Mouse (Mus musculus): ENCODE data around the gene Dnaja3. TPM values are rescaled to one million over a fixed set of nuclear protein-coding genes. Genes with fewer than 3 reads are reported as not detected.
"Not testable (repeated sequence)": the region's sequence is repeated elsewhere in the genome, so short reads cannot be mapped to it uniquely, and the experiment has no call there.

The Dnaja3 gene
- polyA plus RNA-seq, 1 experiment = 33.0 TPM

GRCm38 (mm10) chr16:4752155-4752554 lies 112.4 kb downstream of the Dnaja3 start:
- TF ChIP-seq CTCF (IDR thresholded peaks at IDR 0.05; ENCODE audit: control insufficient read depth, insufficient read depth, insufficient read length) (no peak), CEBPB (IDR thresholded peaks at IDR 0.05; ENCODE audit: low read depth) (no peak), MYOD1 (IDR thresholded peaks at IDR 0.05; ENCODE audit: control insufficient read depth, insufficient read length, low read depth) (no peak), USF1 (IDR thresholded peaks at IDR 0.05; ENCODE audit: low read depth) (no peak), MYOG (IDR thresholded peaks at IDR 0.05; ENCODE audit: control insufficient read depth, extremely low read depth, insufficient read length) (no peak), MAX (IDR thresholded peaks at IDR 0.05) (no peak), FOSL1 (IDR thresholded peaks at IDR 0.05; ENCODE audit: insufficient read depth, low read length, poor library complexity, severe bottlenecking) (no peak)
- Histone ChIP-seq H3K27me3 (ENCODE audit: control insufficient read depth, insufficient read depth, insufficient read length) (no peaks in the 10 kb centered on the region), H3K36me3 (ENCODE audit: control insufficient read depth, insufficient read depth) (no peaks in the 10 kb centered on the region), H3K79me2 (ENCODE audit: control insufficient read depth, insufficient read depth) (no peaks in the 10 kb centered on the region), H3ac (ENCODE audit: control insufficient read depth, insufficient read length, low read depth) (no peak overlapping the region), H3K4me3 (ENCODE audit: insufficient read depth, poor library complexity, severe bottlenecking) (no peak overlapping the region), H3K79me3 (ENCODE audit: low read depth) (peaks cover 1% of the 10 kb centered on the region)

DNA sequence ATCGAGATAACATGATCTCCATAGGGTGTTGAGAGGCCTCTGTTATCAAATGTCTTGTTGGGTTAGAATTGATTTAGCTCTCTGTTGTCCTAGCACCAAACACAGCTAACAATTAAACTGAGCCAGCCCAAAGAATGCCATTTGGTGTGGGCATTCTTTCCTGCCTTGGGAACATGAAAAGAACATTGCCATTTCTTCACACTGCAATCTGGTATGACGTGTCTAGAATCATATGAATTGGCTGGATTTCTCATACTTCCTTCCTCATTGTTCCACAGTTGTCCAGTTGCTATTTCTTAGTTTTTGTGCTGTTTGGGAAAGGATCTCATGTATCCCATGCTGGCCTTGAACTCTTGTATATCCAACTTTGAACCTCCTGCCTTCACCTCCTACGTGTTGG lies 114.3 kb downstream of the Dnaja3 start:
- Histone ChIP-seq H3K27me3 (ENCODE audit: control insufficient read depth, insufficient read depth, insufficient read length) (no peaks in the 10 kb centered on the region), H3K79me3 (ENCODE audit: low read depth) (peaks cover 1% of the 10 kb centered on the region), H3K4me3 (ENCODE audit: insufficient read depth, poor library complexity, severe bottlenecking) (no peak overlapping the region), H3K79me2 (ENCODE audit: control insufficient read depth, insufficient read depth) (peaks cover 8% of the 10 kb centered on the region), H3K36me3 (ENCODE audit: control insufficient read depth, insufficient read depth) (no peaks in the 10 kb centered on the region), H3ac (ENCODE audit: control insufficient read depth, insufficient read length, low read depth) (no peak overlapping the region)
- TF ChIP-seq MAX (IDR thresholded peaks at IDR 0.05) (no peak), USF1 (IDR thresholded peaks at IDR 0.05; ENCODE audit: low read depth) (no peak), CTCF (IDR thresholded peaks at IDR 0.05; ENCODE audit: control insufficient read depth, insufficient read depth, insufficient read length) (no peak), MYOD1 (IDR thresholded peaks at IDR 0.05; ENCODE audit: control insufficient read depth, insufficient read length, low read depth) (no peak), FOSL1 (IDR thresholded peaks at IDR 0.05; ENCODE audit: insufficient read depth, low read length, poor library complexity, severe bottlenecking) (no peak), CEBPB (IDR thresholded peaks at IDR 0.05; ENCODE audit: low read depth) (no peak), MYOG (IDR thresholded peaks at IDR 0.05; ENCODE audit: control insufficient read depth, extremely low read depth, insufficient read length) (no peak)

DNA sequence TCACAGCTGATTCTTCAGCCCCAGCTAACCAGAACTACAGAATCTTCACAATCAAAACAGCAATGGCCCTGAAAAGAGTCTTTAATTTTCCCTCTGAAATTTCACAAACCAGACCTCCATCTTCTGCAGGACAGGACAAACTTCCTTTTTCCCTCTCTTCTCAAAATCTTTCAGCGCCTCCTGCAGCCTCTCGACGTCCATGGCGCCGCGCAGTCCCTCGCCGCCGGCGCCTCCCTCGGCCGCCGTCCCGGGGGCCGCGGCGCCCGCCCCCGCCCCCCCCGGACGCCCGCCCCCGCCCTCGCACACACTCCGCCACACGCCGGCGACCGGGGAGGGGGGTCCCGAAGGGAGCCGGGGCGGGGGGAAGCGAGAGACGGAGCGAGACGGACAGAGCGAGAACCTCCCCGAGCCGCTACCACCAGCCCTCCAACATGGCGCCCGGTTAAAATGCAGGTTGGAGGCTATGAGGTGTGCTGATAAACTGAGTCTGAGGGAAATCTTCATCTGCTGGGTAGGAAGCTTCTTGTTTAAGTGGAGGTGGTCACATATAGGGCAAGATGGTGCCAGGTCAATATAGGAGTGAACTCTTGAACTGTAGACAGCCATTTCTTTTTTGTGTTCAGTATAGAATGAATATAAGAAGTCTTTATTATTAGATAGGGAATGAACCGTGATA lies 117.0 kb downstream of the Dnaja3 start:
- not testable (repeated sequence) for H3K36me3 ChIP-seq (ENCODE audit: control insufficient read depth, insufficient read depth)

More for the DNA sequence above, 117.0 kb downstream of the Dnaja3 start:
- H3K27me3 ChIP-seq (ENCODE audit: control insufficient read depth, insufficient read depth, insufficient read length); H3K79me3 ChIP-seq (ENCODE audit: low read depth); H3ac ChIP-seq (ENCODE audit: control insufficient read depth, insufficient read length, low read depth); H3K4me3 ChIP-seq (ENCODE audit: insufficient read depth, poor library complexity, severe bottlenecking): not testable (repeated sequence)
- H3K79me2 ChIP-seq (ENCODE audit: control insufficient read depth, insufficient read depth) = peaks cover 16% of the 10 kb centered on the region

Other genes with a start within 250 kb of the Dnaja3 start
- gene Adcy9, start 219.5 kb upstream of the Dnaja3 start, polyA plus RNA-seq (2012; fragmentation: generic; extraction: Trizol) = 2.2 TPM
- 11.4 TPM for gene Srl, start 98.2 kb upstream of the Dnaja3 start, polyA plus RNA-seq (2012; fragmentation: generic; extraction: Trizol)
- gene Tfap4, start 80.1 kb upstream of the Dnaja3 start, polyA plus RNA-seq (2012; fragmentation: generic; extraction: Trizol) = 19.0 TPM
- gene Glis2, start 45.3 kb upstream of the Dnaja3 start, polyA plus RNA-seq (2012; fragmentation: generic; extraction: Trizol) = 23.6 TPM
- gene Pam16, start 15.0 kb upstream of the Dnaja3 start, polyA plus RNA-seq (2012; fragmentation: generic; extraction: Trizol) = 94.8 TPM
- 49.6 TPM for gene Vasn, start within 50 bp of the Dnaja3 start, polyA plus RNA-seq (2012; fragmentation: generic; extraction: Trizol)
- gene Coro7, start 39.8 kb downstream of the Dnaja3 start, polyA plus RNA-seq (2012; fragmentation: generic; extraction: Trizol) = 6.0 TPM
- gene Nmral1, start 79.4 kb downstream of the Dnaja3 start, polyA plus RNA-seq (2012; fragmentation: generic; extraction: Trizol) = 45.1 TPM
- gene Hmox2, start 86.4 kb downstream of the Dnaja3 start, polyA plus RNA-seq (2012; fragmentation: generic; extraction: Trizol) = 42.6 TPM
- 22.0 TPM for gene Cdip1, start 150.3 kb downstream of the Dnaja3 start, polyA plus RNA-seq (2012; fragmentation: generic; extraction: Trizol)
- 0.14 TPM for gene 4930562C15Rik, start 195.4 kb downstream of the Dnaja3 start, polyA plus RNA-seq (2012; fragmentation: generic; extraction: Trizol)
- gene Ubald1, start 240.3 kb downstream of the Dnaja3 start, polyA plus RNA-seq (2012; fragmentation: generic; extraction: Trizol) = 63.2 TPM
- 50.3 TPM for gene Mgrn1, start 246.3 kb downstream of the Dnaja3 start, polyA plus RNA-seq (2012; fragmentation: generic; extraction: Trizol)

Data from C2C12 (cell line).